Mouse (Mus musculus) retina, embryonic 14.5 days (tissue): ENCODE results near the gene Cpe.

Experiments
- DNase-seq: peaks from one replicate; pipeline ENCODE4 v3.0.0-alpha.2; 2015; ENCODE audit warnings: low spot score

Cpe gene

GRCm38 (mm10) chr8:64632169-64632568 is 60.7 kb downstream of the Cpe start:
- no peak for DNase-seq

- no peak for DNase-seq
Measured at GRCm38 (mm10) chr8:64631761-64632160, 61.1 kb downstream of the Cpe start.

DNA sequence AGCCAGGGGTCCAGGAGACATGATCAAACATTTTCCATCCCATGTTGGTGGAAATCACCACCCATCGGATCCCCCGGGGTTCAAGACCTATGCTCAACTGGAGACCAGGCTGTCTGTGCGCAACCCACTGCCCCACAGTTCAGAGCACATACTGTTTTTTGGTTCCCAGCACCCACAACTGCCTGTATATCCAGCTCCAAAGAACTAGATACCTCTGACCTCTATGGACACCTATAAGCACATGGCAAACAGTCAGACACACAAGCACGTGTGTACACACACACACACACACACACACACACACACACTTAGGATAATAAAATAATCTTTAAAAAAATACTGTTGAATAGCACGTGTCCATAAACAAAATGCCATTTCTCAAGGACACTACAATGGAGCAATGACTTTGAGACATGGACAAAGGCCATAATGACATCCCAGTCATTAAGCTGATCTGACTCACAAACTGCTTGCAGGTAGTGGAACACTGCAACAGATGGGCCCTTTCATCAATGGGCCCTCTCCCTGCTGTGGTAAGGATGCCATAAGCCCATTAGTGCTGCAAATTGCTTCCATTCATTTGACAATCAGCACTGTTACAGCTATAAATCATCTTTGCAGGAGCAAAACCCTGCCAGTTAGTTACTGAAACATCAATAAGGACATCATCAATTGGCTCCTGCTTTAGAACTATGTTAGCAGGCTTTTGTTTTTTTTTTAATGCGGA is 63.7 kb downstream of the Cpe start:
- DNase-seq: peak; percentile 24

DNA sequence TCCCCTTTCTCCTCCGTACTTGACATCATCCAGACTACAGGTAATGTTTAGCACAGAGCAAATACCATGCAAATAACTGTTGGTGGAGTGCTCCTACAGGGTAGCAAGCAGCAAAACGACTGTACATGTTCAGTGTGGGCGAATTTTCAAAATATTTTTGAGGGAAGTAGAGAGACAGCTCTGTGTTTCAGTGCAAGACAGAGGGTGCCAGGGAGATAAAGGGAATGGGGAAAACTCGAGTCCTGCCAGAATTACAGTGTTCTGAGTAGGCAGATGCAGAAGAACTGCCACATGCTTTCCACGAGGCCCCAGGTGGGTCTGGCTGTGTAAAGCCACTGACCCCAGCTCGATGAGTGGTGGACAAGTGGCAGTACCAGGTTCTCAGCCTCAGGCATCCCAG is 64.8 kb downstream of the Cpe start:
- no peak for DNase-seq

- no peak for DNase-seq
Measured at GRCm38 (mm10) chr8:64624603-64625037, 68.2 kb downstream of the Cpe start.

DNA sequence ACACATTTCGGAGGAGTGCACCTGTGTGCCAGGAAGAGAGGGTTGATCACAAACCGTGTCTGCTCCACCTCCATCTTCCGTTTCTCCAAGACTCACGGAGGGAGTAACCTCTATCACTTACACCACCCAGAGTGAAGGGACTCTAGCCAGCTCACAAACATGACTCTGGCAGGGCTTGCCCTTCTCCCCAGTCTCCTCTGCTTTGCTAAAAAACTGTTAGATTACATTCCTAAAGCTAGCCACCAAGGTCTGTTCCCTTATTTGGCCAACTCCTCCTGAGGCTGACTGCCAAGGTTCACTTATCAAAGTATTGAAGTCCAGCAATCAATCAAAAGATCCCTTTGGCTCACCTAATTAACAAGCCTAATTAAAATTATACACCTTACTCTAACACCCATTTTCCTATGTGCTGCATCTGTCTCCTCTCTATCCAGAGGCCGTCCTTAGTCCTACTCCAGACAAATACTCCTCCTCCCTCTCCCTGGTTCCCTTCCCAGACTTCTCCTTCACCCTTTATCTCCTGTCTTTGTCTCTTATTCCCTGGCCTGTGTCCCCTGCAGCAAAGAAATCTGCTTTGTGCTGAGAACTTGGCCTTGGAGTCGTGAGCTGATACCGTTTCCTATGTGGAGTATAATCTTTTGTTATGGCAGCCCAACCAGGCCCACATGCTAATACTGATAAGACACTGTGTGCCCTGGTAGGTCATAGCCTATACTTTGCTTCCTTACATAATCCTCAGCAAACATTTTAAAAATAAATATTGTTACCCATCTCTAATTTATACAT is 72.3 kb downstream of the Cpe start:
- no peak for DNase-seq

DNA sequence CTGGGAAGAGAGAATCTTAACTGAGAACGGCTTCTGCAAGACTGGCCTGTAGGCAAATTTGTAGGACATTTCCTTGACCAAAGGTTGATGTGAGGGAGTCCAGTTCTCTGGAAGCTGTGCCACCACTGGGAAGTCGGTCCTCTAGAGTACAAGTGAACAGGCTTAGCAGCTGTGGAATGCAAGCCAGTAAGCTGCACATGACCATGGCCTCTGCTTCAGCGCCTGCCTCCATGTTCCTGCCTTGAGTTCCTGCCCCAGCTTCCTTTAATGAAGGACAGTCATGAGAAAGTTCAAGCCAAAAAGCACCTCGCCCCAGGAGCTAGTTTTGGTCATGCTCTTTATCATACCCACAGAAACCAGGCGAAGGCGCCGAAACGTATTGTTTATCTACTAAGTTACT is 73.2 kb downstream of the Cpe start:
- no peak for DNase-seq

GRCm38 (mm10) chr8:64618618-64619017 is 74.2 kb downstream of the Cpe start:
- DNase-seq: peak; percentile 77

- DNase-seq: no peak
Measured at GRCm38 (mm10) chr8:64616566-64616965, 76.3 kb downstream of the Cpe start.

- no peak for DNase-seq
Measured at GRCm38 (mm10) chr8:64615459-64615858, 77.4 kb downstream of the Cpe start.

GRCm38 (mm10) chr8:64613663-64614062 is 79.2 kb downstream of the Cpe start:
- no peak for DNase-seq

- no peak for DNase-seq
Measured at GRCm38 (mm10) chr8:64611210-64611974, 81.5 kb downstream of the Cpe start.

DNA sequence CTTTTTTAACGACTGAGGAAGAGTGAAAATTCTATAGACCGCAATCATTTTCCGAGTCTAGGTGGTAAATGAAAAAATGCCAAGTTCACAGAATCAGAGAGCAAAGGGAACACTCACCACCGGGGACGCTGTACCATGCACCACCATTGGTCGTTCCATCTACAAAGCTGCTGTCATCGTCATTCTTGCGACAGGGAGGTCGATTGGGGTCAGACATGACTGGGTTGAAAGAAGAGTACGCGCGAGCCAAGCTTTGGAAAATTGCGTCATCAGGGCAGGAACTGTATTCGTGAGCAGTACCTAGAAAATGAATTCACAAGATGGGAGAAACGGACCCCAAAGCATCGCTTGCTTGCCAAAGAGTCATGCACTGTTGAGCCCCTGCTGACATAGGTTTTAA is 83.9 kb downstream of the Cpe start:
- DNase-seq: no peak

- no peak for DNase-seq
Measured at GRCm38 (mm10) chr8:64606015-64606414, 86.8 kb downstream of the Cpe start.

- no peak for DNase-seq
Measured at GRCm38 (mm10) chr8:64598206-64598605, 94.6 kb downstream of the Cpe start.

DNA sequence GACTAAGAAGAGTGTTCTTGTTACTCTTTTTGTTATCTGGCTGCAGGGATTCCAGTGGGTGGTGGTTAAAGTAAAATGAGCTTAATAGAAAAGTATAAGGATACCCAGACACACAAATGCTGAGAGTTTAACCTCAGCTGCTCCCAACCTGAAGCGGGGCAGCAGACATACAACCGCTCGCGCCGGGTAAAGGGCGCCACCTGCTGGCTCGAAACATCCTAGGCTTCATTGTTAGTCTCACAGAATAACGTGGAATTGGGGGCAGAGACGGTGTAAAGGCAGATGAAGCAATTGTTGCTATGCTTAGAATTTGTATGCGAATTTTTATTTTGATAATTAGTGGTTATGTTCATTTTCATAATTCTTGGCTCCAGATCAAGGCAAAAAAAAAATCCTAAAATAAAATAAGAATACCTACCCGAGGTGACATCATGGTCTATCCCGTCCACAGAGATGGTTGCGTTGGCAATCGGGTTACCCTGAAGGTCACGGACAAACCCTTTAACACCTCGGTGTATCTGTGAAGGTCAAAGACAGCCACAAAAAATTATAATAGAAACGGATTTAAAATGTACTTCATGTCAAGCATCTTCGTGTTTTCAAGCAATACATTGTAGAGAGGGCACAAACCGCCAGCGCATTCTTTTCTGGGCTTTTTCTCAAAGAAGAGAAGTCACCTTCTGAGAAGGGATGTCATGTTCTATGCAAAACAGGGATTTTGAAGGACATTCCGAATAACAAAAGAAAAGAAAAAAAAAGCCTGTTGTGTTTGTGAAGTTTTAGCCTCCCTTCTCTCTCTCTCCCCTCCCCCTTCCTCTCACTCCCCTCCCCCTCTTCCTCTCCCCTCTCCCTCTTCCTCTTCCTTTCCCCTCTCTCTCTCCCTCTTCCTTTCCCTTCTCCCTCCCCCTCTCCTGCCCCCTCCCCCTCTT is 95.5 kb downstream of the Cpe start:
- DNase-seq: peak; percentile 82

- DNase-seq: no peak
Measured at GRCm38 (mm10) chr8:64596396-64596795, 96.5 kb downstream of the Cpe start.

DNA sequence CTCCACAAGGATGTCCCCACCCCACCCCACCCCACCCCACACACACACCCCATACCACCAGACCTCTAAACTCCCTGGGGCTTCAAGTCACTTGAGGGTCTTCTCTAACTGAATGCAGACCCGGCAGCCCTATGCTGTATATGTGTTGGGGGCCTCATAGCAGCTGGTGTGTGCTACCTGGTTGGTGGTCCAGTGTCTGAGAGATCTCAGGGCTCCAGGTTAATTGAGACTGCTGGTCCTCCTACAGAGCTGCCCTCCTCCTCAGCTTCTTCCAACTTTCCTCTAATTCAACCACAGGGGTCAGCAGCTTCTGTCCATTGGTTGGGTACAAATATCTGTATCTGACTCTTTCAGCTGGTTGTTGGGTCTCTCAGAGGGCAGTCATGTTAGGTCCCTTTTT is 102.4 kb downstream of the Cpe start:
- DNase-seq: no peak

- no peak for DNase-seq
Measured at GRCm38 (mm10) chr8:64582887-64583286, 110.0 kb downstream of the Cpe start.

DNA sequence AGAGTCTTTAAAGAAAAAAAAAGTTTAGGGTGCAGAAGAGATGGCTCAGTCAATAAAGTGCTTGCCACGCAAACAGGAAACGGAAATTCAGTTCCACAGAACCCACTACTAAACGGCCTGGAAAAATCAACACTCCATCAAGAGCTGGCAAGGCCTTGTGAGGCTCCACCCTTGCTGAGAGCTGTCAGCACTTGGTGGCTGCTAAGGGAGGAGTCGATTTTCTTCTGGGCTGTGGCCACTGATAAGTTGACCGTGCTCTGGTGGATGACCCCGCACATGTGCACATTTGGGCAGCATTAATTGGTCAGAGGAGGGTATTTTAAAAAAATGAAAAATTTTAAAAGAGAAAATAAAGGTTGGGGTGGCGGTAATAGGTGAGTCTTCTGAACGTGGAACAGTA is 114.6 kb downstream of the Cpe start:
- no peak for DNase-seq

GRCm38 (mm10) chr8:64575001-64575400 is 117.9 kb downstream of the Cpe start:
- DNase-seq: no peak
